Mouse (Mus musculus): ENCODE measurements around the gene Gm47969. TPM values are rescaled to one million over a fixed set of nuclear protein-coding genes. Genes with fewer than 3 reads are reported as not detected.

The Gm47969 gene
- total and polyA plus RNA-seq, 2 experiments from 2014 or later: not detected

DNA sequence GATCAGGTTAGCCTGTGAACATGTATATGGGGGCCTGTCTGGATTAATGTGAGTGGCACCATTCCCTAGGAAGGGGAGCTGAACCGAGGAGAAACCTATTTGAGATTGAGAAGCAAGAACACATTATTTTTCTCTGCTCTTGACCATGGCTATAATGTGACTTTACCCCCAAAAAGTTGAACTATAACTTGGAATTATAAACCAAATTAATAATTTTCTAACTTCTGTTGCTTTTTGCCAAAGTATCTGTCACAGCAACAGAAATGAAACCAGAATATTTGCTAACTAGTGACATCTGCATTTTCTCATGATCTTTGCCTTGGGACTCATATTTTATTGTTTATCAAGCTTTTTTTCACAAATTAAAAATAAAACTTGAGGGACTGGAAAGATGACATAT lies 28.2 kb upstream of the Gm47969 start:
- WGBS: 72% methylated on average over 1 of the region's 1 CpGs
- Histone ChIP-seq H3K4me3 (ENCODE audit: low read depth, low read length) (no peak overlapping the region), H3K36me3 (ENCODE audit: insufficient read depth, low read length) (no peaks in the 10 kb centered on the region), H3K27ac (ENCODE audit: low read depth, low read length) (no peak overlapping the region), H3K4me2 (ENCODE audit: low read depth, low read length, poor library complexity, severe bottlenecking) (no peak overlapping the region), H3K9ac (replicated peaks; ENCODE audit: low read length, poor library complexity, severe bottlenecking) (no peak overlapping the region), H3K27me3 (ENCODE audit: insufficient read depth, low read length) (no peaks in the 10 kb centered on the region), H3K4me1 (ENCODE audit: insufficient read depth, low read length) (no peaks in the 10 kb centered on the region), H3K9me3 (ENCODE audit: low read length) (no peaks in the 10 kb centered on the region)
- DNase-seq (ENCODE audit: low spot score) (no peak), ATAC-seq (ENCODE audit: low FRiP score) (no peak)
- no peak for TF ChIP-seq CTCF (IDR thresholded peaks at IDR 0.05)

DNA sequence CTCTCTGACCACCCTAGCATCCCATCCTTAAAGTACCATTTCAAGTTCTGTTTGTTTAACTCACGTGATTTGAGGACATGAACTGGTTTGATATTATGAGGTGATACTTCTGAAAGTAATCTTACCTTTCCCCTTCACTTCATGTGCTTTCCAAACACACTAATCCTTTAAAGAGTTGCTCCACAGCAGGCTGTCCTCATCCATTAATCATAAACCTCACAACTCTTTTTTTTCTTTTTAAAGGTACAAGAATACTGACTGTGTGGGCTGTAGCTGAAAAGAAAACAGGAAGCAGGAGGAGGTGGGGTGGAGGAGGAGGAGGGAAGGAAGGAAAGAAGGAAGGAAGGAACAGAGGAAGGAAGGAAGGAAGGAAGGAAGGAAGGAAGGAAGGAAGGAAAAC lies 12.8 kb upstream of the Gm47969 start:
- TF ChIP-seq CTCF (IDR thresholded peaks at IDR 0.05): no peak
- Histone ChIP-seq H3K9me3 (ENCODE audit: low read length) (no peaks in the 10 kb centered on the region), H3K36me3 (ENCODE audit: insufficient read depth, low read length) (no peaks in the 10 kb centered on the region), H3K4me2 (ENCODE audit: low read depth, low read length, poor library complexity, severe bottlenecking) (no peak overlapping the region), H3K4me1 (ENCODE audit: insufficient read depth, low read length) (no peaks in the 10 kb centered on the region), H3K9ac (replicated peaks; ENCODE audit: low read length, poor library complexity, severe bottlenecking) (no peak overlapping the region), H3K27me3 (ENCODE audit: insufficient read depth, low read length) (no peaks in the 10 kb centered on the region), H3K27ac (ENCODE audit: low read depth, low read length) (no peak overlapping the region), H3K4me3 (ENCODE audit: low read depth, low read length) (no peak overlapping the region)
- ATAC-seq (ENCODE audit: low FRiP score) (no peak), DNase-seq (ENCODE audit: low spot score) (no peak)
- WGBS: 50% methylated on average over 1 of the region's 1 CpGs

- Histone ChIP-seq H3K4me3 (ENCODE audit: low read depth, low read length) (no peak overlapping the region), H3K9me3 (ENCODE audit: low read length) (no peaks in the 10 kb centered on the region), H3K4me2 (ENCODE audit: low read depth, low read length, poor library complexity, severe bottlenecking) (no peak overlapping the region), H3K27ac (ENCODE audit: low read depth, low read length) (no peak overlapping the region), H3K9ac (replicated peaks; ENCODE audit: low read length, poor library complexity, severe bottlenecking) (no peak overlapping the region), H3K36me3 (ENCODE audit: insufficient read depth, low read length) (no peaks in the 10 kb centered on the region), H3K27me3 (ENCODE audit: insufficient read depth, low read length) (no peaks in the 10 kb centered on the region), H3K4me1 (ENCODE audit: insufficient read depth, low read length) (no peaks in the 10 kb centered on the region)
- DNase-seq (ENCODE audit: low spot score) (no peak), ATAC-seq (ENCODE audit: low FRiP score) (no peak)
- 91% methylated on average over 6 of the region's 6 CpGs for WGBS
- no peak for TF ChIP-seq CTCF (IDR thresholded peaks at IDR 0.05)
Observed at GRCm38 (mm10) chr1:83032508-83032907, 12.2 kb upstream of the Gm47969 start.

DNA sequence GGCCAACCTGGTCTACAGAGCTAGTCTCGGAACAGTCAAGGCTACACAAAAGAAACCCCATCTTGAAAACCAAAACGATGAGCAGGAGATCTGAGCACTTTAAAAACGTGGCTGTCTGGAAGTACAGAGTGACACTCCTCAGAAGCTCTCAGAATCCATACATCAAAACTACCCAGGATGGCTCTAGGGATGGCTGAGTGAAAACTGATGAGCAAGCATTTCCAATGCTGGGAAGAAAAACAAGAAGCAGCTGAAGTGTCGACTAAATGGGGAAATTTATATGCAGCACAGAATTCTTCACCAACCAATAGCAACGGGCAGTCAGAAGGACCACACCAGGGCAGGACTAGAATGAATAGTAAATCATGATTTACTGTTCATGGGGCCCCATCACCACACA lies 10.2 kb upstream of the Gm47969 start:
- Histone ChIP-seq H3K27ac (ENCODE audit: low read depth, low read length) (no peak overlapping the region), H3K9ac (replicated peaks; ENCODE audit: low read length, poor library complexity, severe bottlenecking) (no peak overlapping the region), H3K36me3 (ENCODE audit: insufficient read depth, low read length) (no peaks in the 10 kb centered on the region), H3K4me1 (ENCODE audit: insufficient read depth, low read length) (no peaks in the 10 kb centered on the region), H3K4me2 (ENCODE audit: low read depth, low read length, poor library complexity, severe bottlenecking) (no peak overlapping the region), H3K9me3 (ENCODE audit: low read length) (no peaks in the 10 kb centered on the region), H3K4me3 (ENCODE audit: low read depth, low read length) (no peak overlapping the region), H3K27me3 (ENCODE audit: insufficient read depth, low read length) (no peaks in the 10 kb centered on the region)
- ATAC-seq (ENCODE audit: low FRiP score): no peak
- no peak for TF ChIP-seq CTCF (IDR thresholded peaks at IDR 0.05)
- DNase-seq (ENCODE audit: low spot score): no peak
- WGBS: 58% methylated on average over 5 of the region's 5 CpGs

- WGBS: 70% methylated on average over 11 of the region's 11 CpGs
Observed at GRCm38 (mm10) chr1:83036892-83037667, 7.7 kb upstream of the Gm47969 start.

DNA sequence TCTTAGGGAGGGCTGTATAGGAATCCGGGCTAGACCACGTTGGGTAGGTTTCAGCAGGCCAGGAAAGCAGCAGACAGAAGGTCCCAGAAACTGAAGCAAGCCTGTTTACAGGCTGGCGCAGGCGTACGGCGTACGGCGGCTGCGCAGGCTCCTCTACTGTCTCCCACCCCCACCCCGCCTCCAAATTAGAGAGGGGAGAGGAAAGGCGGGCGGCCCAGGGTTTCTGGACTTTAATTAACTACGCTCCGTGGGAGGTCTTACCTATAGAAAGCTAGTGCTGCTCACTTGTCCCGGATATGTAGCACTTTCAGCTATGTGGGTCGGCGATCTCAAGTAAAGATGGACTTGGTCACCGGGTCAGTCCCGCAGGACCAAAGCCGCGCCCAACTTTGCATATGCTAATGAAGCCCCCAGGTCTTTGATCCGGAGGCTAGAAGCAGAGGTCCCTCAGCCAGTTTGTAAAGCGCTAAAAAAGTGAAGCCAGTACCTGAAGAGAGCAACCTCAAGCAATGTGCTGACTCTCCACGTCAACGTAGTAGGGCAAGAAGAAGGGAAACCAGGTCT lies 6.5 kb upstream of the Gm47969 start, which contains the start of gene Slc19a3:
TSS of gene Slc19a3 (minus strand) at position 340 of the 564 bp plus-strand sequence.
- Histone ChIP-seq H3K27me3 (ENCODE audit: insufficient read depth, low read length) (no peaks in the 10 kb centered on the region), H3K9ac (replicated peaks; ENCODE audit: low read length, poor library complexity, severe bottlenecking) (peak within 1 kb of the TSS; percentile 44), H3K9me3 (ENCODE audit: low read length) (no peaks in the 10 kb centered on the region), H3K4me1 (ENCODE audit: insufficient read depth, low read length) (no peaks in the 10 kb centered on the region), H3K36me3 (ENCODE audit: insufficient read depth, low read length) (no peaks in the 10 kb centered on the region), H3K27ac (ENCODE audit: low read depth, low read length) (0 out of 2 replicates have a peak within 1 kb of the TSS, but pooled peaks have one; percentile 26), H3K4me2 (ENCODE audit: low read depth, low read length, poor library complexity, severe bottlenecking) (peak within 1 kb of the TSS; percentile 59), H3K4me3 (ENCODE audit: low read depth, low read length) (peak within 1 kb of the TSS; percentile 39)
- no peak for TF ChIP-seq CTCF (IDR thresholded peaks at IDR 0.05)
- WGBS: under 1% methylated on average over 25 of the region's 25 CpGs
- ATAC-seq (ENCODE audit: low FRiP score) (peak; percentile 92), DNase-seq (ENCODE audit: low spot score) (peak; percentile 72)

More at GRCm38 (mm10) chr1:83036892-83037667, 7.7 kb upstream of the Gm47969 start:
- H3K27ac ChIP-seq (ENCODE audit: low read depth, low read length): no peak overlapping the region
- no peaks in the 10 kb centered on the region for H3K9me3 ChIP-seq (ENCODE audit: low read length)
- H3K4me1 ChIP-seq (ENCODE audit: insufficient read depth, low read length): no peaks in the 10 kb centered on the region
- H3K27me3 ChIP-seq (ENCODE audit: insufficient read depth, low read length): no peaks in the 10 kb centered on the region
- no peaks in the 10 kb centered on the region for H3K36me3 ChIP-seq (ENCODE audit: insufficient read depth, low read length)
- ATAC-seq (ENCODE audit: low FRiP score) (no peak), DNase-seq (ENCODE audit: low spot score) (no peak)
- H3K4me2 ChIP-seq (ENCODE audit: low read depth, low read length, poor library complexity, severe bottlenecking): no peak overlapping the region
- no peak for TF ChIP-seq CTCF (IDR thresholded peaks at IDR 0.05)
- H3K4me3 ChIP-seq (ENCODE audit: low read depth, low read length): no peak overlapping the region; the same call in 1 of the 2 replicates
- H3K9ac ChIP-seq (replicated peaks; ENCODE audit: low read length, poor library complexity, severe bottlenecking): no peak overlapping the region

Measured in midbrain, postnatal 0 days (tissue).